Mouse (Mus musculus) limb, embryonic 14.5 days (tissue): ENCODE measurements around the gene Ier2. TPM values are rescaled to one million over a fixed set of nuclear protein-coding genes. Genes with fewer than 3 reads are reported as not detected.

ENCODE experiments used
- ATAC-seq: fragments of 200-750 bp; cut with Nextera tagmentation; 2 replicates; pipeline ENCODE4 v1.8.0; 2017; ENCODE audit warnings: low read depth, moderate number of reproducible peaks, moderate TSS enrichment; ENCODE audit not compliant: low FRiP score
- DNase-seq: peaks from one replicate; pipeline ENCODE4 v3.0.0-alpha.2; 2015; ENCODE audit warnings: low spot score
- H3K27ac ChIP-seq: fragments of 300-500 bp; sonication (generic); replicated peaks from 2 replicates; pipeline ENCODE4 v1.5.1; 2014; ENCODE audit warnings: low read depth, mild to moderate bottlenecking, low read length, moderate library complexity, mixed read lengths
- H3K27me3 ChIP-seq: fragments of 300-500 bp; sonication (generic); 2 replicates; pipeline ENCODE4 v1.6.1; 2014; ENCODE audit warnings: low read length, mixed read lengths; ENCODE audit not compliant: control insufficient read depth, insufficient read depth
- H3K36me3 ChIP-seq: fragments of 300-500 bp; sonication (generic); 2 replicates; pipeline ENCODE4 v1.6.1; 2014; ENCODE audit warnings: mild to moderate bottlenecking, low read length, moderate library complexity, mixed read lengths; ENCODE audit not compliant: control insufficient read depth, insufficient read depth
- H3K4me1 ChIP-seq: fragments of 300-500 bp; sonication (generic); 2 replicates; pipeline ENCODE4 v1.6.1; 2014; ENCODE audit warnings: antibody characterized with exemption, low read length, mixed read lengths; ENCODE audit not compliant: control insufficient read depth, insufficient read depth
- H3K4me2 ChIP-seq: fragments of 300-500 bp; sonication (generic); replicated peaks from 2 replicates; pipeline ENCODE4 v1.6.1; 2014; ENCODE audit warnings: low read depth, mild to moderate bottlenecking, low read length, moderate library complexity; ENCODE audit not compliant: severe bottlenecking
- H3K4me3 ChIP-seq: fragments of 300-500 bp; sonication (generic); replicated peaks from 2 replicates; pipeline ENCODE4 v1.5.1; 2014; ENCODE audit warnings: low read length
- H3K9ac ChIP-seq: fragments of 300-500 bp; sonication (generic); 2 replicates; pipeline ENCODE4 v1.6.1; 2014; ENCODE audit warnings: mild to moderate bottlenecking, low read depth, low read length, moderate library complexity; ENCODE audit not compliant: severe bottlenecking
- H3K9me3 ChIP-seq: fragments of 300-500 bp; sonication (generic); 2 replicates; pipeline ENCODE4 v1.6.1; 2016; ENCODE audit warnings: low read length; ENCODE audit not compliant: control insufficient read depth
- POLR2A ChIP-seq: fragments of 200-500 bp; IDR thresholded peaks from 2 replicates; pipeline ENCODE4 v1.8.0; 2012; ENCODE audit warnings: inconsistent platforms, mild to moderate bottlenecking, moderate library complexity, borderline replicate concordance; ENCODE audit not compliant: insufficient read depth, insufficient read length; ENCODE audit errors: extremely low read depth
- WGBS: fragments of 180-500 bp; shearing (Covaris S2); extraction: QIAGEN DNeasy Blood & Tissue Kit; methylation state at CpG from one replicate; pipeline ENCODE4 v1.1.7; 2014; 5-methylcytosine and 5-hydroxymethylcytosine counted together
- polyA plus RNA-seq, 2 experiments: library from polyadenylated mRNA; depleted of rRNA in 1 of 2; stranded (reverse) in 1 of 2; unstranded in 1 of 2; fragments of >200 nt; fragmentation: Nextera tagmentation in 1 of 2; extraction: Ambion mirVana in 1 of 2; gene quantifications; 2 replicates each; pipeline versions ENCODE4 v1.2.1 to v1.2.3; 2012 to 2014

Ier2 gene
- polyA plus RNA-seq, 2 experiments, result 33.3 to 66.0 TPM

- peak overlapping the region; percentile 16; the same call in 1 of the 2 replicates for H3K9ac ChIP-seq
- TF ChIP-seq POLR2A, result no peak
- WGBS, result 29% methylated on average over 22 of the region's 22 CpGs
Observed at GRCm38 (mm10) chr8:84615666-84616485, 46.8 kb downstream of the Ier2 start.

GRCm38 (mm10) chr8:84614512-84615223 is 48.0 kb downstream of the Ier2 start:
- WGBS, result 33% methylated on average over 16 of the region's 16 CpGs
- no peaks in the 10 kb centered on the region for H3K36me3 ChIP-seq
- peak overlapping the region; percentile 36; the same call in 1 of the 2 replicates for H3K4me2 ChIP-seq
- no peaks in the 10 kb centered on the region for H3K9me3 ChIP-seq
- H3K27me3 ChIP-seq, result no peaks in the 10 kb centered on the region
- no peak overlapping the region for H3K27ac ChIP-seq
- DNase-seq (peak; percentile 29), ATAC-seq (no peak)
- H3K4me3 ChIP-seq, result no peak overlapping the region
- H3K4me1 ChIP-seq, result peaks cover 6% of the 10 kb centered on the region; the same call in 1 of the 2 replicates
- H3K9ac ChIP-seq, result no peak overlapping the region
- TF ChIP-seq POLR2A, result no peak

More at GRCm38 (mm10) chr8:84615666-84616485, 46.8 kb downstream of the Ier2 start:
- peaks cover 6% of the 10 kb centered on the region; the same call in 1 of the 2 replicates for H3K4me1 ChIP-seq
- H3K27me3 ChIP-seq, result no peaks in the 10 kb centered on the region
- H3K4me2 ChIP-seq, result peak overlapping the region; percentile 36
- no peak for ATAC-seq
- peak overlapping the region; percentile 10 for H3K4me3 ChIP-seq
- DNase-seq, result no peak
- no peaks in the 10 kb centered on the region for H3K9me3 ChIP-seq
- no peaks in the 10 kb centered on the region for H3K36me3 ChIP-seq
- H3K27ac ChIP-seq, result peak overlapping the region; percentile 63; the same call in 1 of the 2 replicates

Other genes starting within 250 kb of the Ier2 start
- gene Trmt1, start 23.5 kb upstream of the Ier2 start, polyA plus RNA-seq (2012; rRNA removed), result 144 and 158 TPM in 2 replicates
- gene Trmt1, start 23.5 kb upstream of the Ier2 start, polyA plus RNA-seq (2014; fragmentation: Nextera tagmentation; extraction: Ambion mirVana), result 71.0 and 71.7 TPM in 2 replicates
- 68.8 and 86.2 TPM in 2 replicates for gene Nacc1, start 25.0 kb upstream of the Ier2 start, polyA plus RNA-seq (2012; rRNA removed)
- 18.5 and 19.8 TPM in 2 replicates for gene Nacc1, start 25.0 kb upstream of the Ier2 start, polyA plus RNA-seq (2014; fragmentation: Nextera tagmentation; extraction: Ambion mirVana)
- 7.1 and 7.6 TPM in 2 replicates for gene Lyl1, start 38.6 kb upstream of the Ier2 start, polyA plus RNA-seq (2012; rRNA removed)
- gene Lyl1, start 38.6 kb upstream of the Ier2 start, polyA plus RNA-seq (2014; fragmentation: Nextera tagmentation; extraction: Ambion mirVana), result 5.6 and 6.2 TPM in 2 replicates
- 4.3 and 4.8 TPM in 2 replicates for gene G430095P16Rik, start 60.2 kb upstream of the Ier2 start, polyA plus RNA-seq (2012; rRNA removed)
- 5.7 and 6.0 TPM in 2 replicates for gene G430095P16Rik, start 60.2 kb upstream of the Ier2 start, polyA plus RNA-seq (2014; fragmentation: Nextera tagmentation; extraction: Ambion mirVana)
- gene Nfix, start 137.5 kb upstream of the Ier2 start, polyA plus RNA-seq (2012; rRNA removed), result 81.2 and 97.7 TPM in 2 replicates
- gene Nfix, start 137.5 kb upstream of the Ier2 start, polyA plus RNA-seq (2014; fragmentation: Nextera tagmentation; extraction: Ambion mirVana), result 100 and 108 TPM in 2 replicates
- gene Dand5, start 160.0 kb upstream of the Ier2 start, polyA plus RNA-seq (2012; rRNA removed), result 5.7 and 5.9 TPM in 2 replicates
- gene Dand5, start 160.0 kb upstream of the Ier2 start, polyA plus RNA-seq (2014; fragmentation: Nextera tagmentation; extraction: Ambion mirVana), result 6.4 and 6.9 TPM in 2 replicates
- gene Gadd45gip1, start 168.7 kb upstream of the Ier2 start, polyA plus RNA-seq (2012; rRNA removed), result 39.8 and 45.6 TPM in 2 replicates
- gene Gadd45gip1, start 168.7 kb upstream of the Ier2 start, polyA plus RNA-seq (2014; fragmentation: Nextera tagmentation; extraction: Ambion mirVana), result 43.2 and 44.9 TPM in 2 replicates
- 82.0 and 82.4 TPM in 2 replicates for gene Rad23a, start 177.8 kb upstream of the Ier2 start, polyA plus RNA-seq (2012; rRNA removed)
- gene Rad23a, start 177.8 kb upstream of the Ier2 start, polyA plus RNA-seq (2014; fragmentation: Nextera tagmentation; extraction: Ambion mirVana), result 104 and 109 TPM in 2 replicates
- gene Calr, start 184.1 kb upstream of the Ier2 start, polyA plus RNA-seq (2012; rRNA removed), result 575 and 831 TPM in 2 replicates
- gene Calr, start 184.1 kb upstream of the Ier2 start, polyA plus RNA-seq (2014; fragmentation: Nextera tagmentation; extraction: Ambion mirVana), result 802 and 827 TPM in 2 replicates
- gene Farsa, start 194.1 kb upstream of the Ier2 start, polyA plus RNA-seq (2012; rRNA removed), result 105 and 123 TPM in 2 replicates
- gene Farsa, start 194.1 kb upstream of the Ier2 start, polyA plus RNA-seq (2014; fragmentation: Nextera tagmentation; extraction: Ambion mirVana), result 78.4 and 81.2 TPM in 2 replicates
- gene Syce2, start 209.3 kb upstream of the Ier2 start, polyA plus RNA-seq (2012; rRNA removed), result 30.5 and 36.9 TPM in 2 replicates
- gene Syce2, start 209.3 kb upstream of the Ier2 start, polyA plus RNA-seq (2014; fragmentation: Nextera tagmentation; extraction: Ambion mirVana), result 75.3 and 78.4 TPM in 2 replicates
- 45.8 and 58.9 TPM in 2 replicates for gene Gcdh, start 231.1 kb upstream of the Ier2 start, polyA plus RNA-seq (2012; rRNA removed)
- gene Gcdh, start 231.1 kb upstream of the Ier2 start, polyA plus RNA-seq (2014; fragmentation: Nextera tagmentation; extraction: Ambion mirVana), result 29.8 and 34.5 TPM in 2 replicates
- 2.5 and 3.0 TPM in 2 replicates for gene Klf1, start 239.1 kb upstream of the Ier2 start, polyA plus RNA-seq (2012; rRNA removed)
- 1.4 and 2.0 TPM in 2 replicates for gene Klf1, start 239.1 kb upstream of the Ier2 start, polyA plus RNA-seq (2014; fragmentation: Nextera tagmentation; extraction: Ambion mirVana)
- gene Dnase2a, start 245.7 kb upstream of the Ier2 start, polyA plus RNA-seq (2012; rRNA removed), result 18.5 and 20.5 TPM in 2 replicates
- 13.8 and 15.4 TPM in 2 replicates for gene Dnase2a, start 245.7 kb upstream of the Ier2 start, polyA plus RNA-seq (2014; fragmentation: Nextera tagmentation; extraction: Ambion mirVana)